Mouse (Mus musculus): Measurements from ENCODE around the gene Fbxl7. TPM values are rescaled to one million over a fixed set of nuclear protein-coding genes. Genes with fewer than 3 reads are reported as not detected.

The Fbxl7 gene
- polyA plus RNA-seq, 1 experiment from 2014 or later: 8.5 TPM

DNA sequence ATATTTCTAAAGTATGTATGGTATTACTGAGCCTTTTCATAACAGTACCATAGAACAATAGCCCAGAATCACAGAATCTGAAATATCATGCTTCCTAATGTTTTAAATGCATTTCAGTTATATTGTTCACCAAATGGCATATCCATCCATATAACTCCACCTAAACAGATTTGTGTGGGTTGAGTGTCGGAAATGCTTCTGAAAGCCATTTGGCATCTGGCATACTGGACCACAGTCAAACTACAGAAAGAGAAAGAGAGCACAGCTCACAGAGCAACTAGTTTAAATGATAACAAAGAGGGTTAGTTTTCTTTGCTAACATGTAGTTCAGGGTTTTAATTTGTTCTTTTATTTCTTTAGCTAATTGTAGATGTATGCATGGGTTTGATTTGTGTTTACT lies 57.0 kb downstream of the Fbxl7 start:
- peaks cover 4% of the 10 kb centered on the region; the same call in 1 of the 2 replicates for H3K4me1 ChIP-seq (ENCODE audit: control insufficient read depth, insufficient read depth, low read length)
- H3K9ac ChIP-seq (ENCODE audit: low read length): no peak overlapping the region
- no peaks in the 10 kb centered on the region for H3K36me3 ChIP-seq (ENCODE audit: control insufficient read depth, insufficient read depth)
- no peak overlapping the region for H3K4me3 ChIP-seq (ENCODE audit: low read length)
- H3K27me3 ChIP-seq (ENCODE audit: control insufficient read depth, insufficient read depth, low read length): no peaks in the 10 kb centered on the region
- H3K4me2 ChIP-seq (ENCODE audit: low read depth, low read length): no peak overlapping the region
- no peak overlapping the region for H3K27ac ChIP-seq (ENCODE audit: low read length)
- no peak for ATAC-seq (replicated peaks; ENCODE audit: extremely low read depth, insufficient read depth, low FRiP score)
- no peaks in the 10 kb centered on the region for H3K9me3 ChIP-seq (replicated peaks; ENCODE audit: control insufficient read depth, low read length)
- 85% methylated on average over 1 of the region's 1 CpGs for WGBS

DNA sequence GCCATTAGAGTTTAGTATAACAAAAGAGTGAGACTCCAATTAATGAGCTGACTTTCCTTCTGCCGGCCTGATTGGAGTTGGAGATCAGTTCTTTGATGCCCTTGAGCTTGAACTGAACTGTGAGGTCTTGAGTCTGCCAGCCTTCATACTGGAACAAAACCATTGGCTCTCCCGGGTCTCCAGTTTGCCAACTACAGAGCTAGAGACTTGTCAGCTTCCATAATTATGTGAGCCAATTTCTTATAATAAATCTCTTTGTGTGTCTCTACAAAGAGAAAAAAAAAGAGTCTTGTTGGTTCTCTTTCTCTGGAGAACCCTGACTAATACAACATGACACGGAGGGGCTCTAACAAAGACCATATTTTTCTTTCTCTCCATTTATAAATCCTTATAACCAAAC lies 58.2 kb downstream of the Fbxl7 start:
- no peaks in the 10 kb centered on the region for H3K27me3 ChIP-seq (ENCODE audit: control insufficient read depth, insufficient read depth, low read length)
- H3K9ac ChIP-seq (ENCODE audit: low read length): no peak overlapping the region
- no peak overlapping the region for H3K27ac ChIP-seq (ENCODE audit: low read length)
- peaks cover 4% of the 10 kb centered on the region; the same call in 1 of the 2 replicates for H3K4me1 ChIP-seq (ENCODE audit: control insufficient read depth, insufficient read depth, low read length)
- no peaks in the 10 kb centered on the region for H3K36me3 ChIP-seq (ENCODE audit: control insufficient read depth, insufficient read depth)
- H3K9me3 ChIP-seq (replicated peaks; ENCODE audit: control insufficient read depth, low read length): no peaks in the 10 kb centered on the region
- no peak for ATAC-seq (replicated peaks; ENCODE audit: extremely low read depth, insufficient read depth, low FRiP score)
- no peak overlapping the region for H3K4me2 ChIP-seq (ENCODE audit: low read depth, low read length)
- 75% methylated on average over 3 of the region's 3 CpGs for WGBS
- no peak overlapping the region for H3K4me3 ChIP-seq (ENCODE audit: low read length)

DNA sequence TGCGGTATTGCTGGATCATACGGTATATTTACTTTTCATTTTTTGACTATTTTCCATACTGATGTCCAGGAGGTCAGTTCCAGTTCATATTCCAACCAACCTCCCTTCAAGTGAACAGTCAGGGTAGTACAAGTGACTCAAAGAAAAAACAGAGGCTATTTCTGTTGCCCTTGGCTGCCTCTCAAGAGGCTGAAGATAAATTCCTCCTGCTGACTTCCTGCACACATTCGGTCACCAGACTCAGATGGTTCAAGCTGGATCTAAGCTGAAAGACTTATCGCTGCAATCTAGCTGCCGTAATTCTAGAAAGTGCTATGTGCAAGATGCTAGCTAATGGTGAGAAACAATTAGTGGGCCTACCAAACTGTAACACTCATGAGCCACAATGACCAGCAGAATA lies 61.0 kb downstream of the Fbxl7 start:
- 49% methylated on average over 5 of the region's 5 CpGs for WGBS
- ATAC-seq (replicated peaks; ENCODE audit: extremely low read depth, insufficient read depth, low FRiP score): no peak; the same call in 1 of the 2 replicates
- no peak overlapping the region for H3K9ac ChIP-seq (ENCODE audit: low read length)
- peaks cover 4% of the 10 kb centered on the region; the same call in 1 of the 2 replicates for H3K4me1 ChIP-seq (ENCODE audit: control insufficient read depth, insufficient read depth, low read length)
- H3K9me3 ChIP-seq (replicated peaks; ENCODE audit: control insufficient read depth, low read length): no peaks in the 10 kb centered on the region
- no peak overlapping the region for H3K4me3 ChIP-seq (ENCODE audit: low read length)
- H3K36me3 ChIP-seq (ENCODE audit: control insufficient read depth, insufficient read depth): no peaks in the 10 kb centered on the region
- no peak overlapping the region for H3K27ac ChIP-seq (ENCODE audit: low read length)
- H3K4me2 ChIP-seq (ENCODE audit: low read depth, low read length): no peak overlapping the region
- H3K27me3 ChIP-seq (ENCODE audit: control insufficient read depth, insufficient read depth, low read length): no peaks in the 10 kb centered on the region

DNA sequence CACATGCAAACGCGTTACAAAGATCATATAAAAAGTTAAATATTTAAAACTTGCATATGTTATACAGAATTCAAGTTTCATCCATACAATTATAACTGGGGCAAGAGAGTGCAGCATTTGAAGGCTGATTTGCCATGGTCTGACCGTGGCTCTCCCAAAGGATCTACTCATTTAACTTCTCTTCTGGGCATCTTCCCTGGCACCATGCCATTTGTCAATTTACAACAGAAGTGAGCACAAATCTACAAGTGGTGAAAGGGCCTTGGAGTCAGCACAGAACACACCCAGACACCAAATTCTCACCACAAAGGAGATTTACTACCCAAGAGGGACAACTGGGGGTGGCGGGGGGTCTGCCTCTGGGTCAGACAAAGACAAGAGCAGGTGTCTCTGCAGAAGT lies 64.2 kb downstream of the Fbxl7 start:
- no peaks in the 10 kb centered on the region for H3K27me3 ChIP-seq (ENCODE audit: control insufficient read depth, insufficient read depth, low read length)
- H3K4me2 ChIP-seq (ENCODE audit: low read depth, low read length): no peak overlapping the region
- no peaks in the 10 kb centered on the region for H3K36me3 ChIP-seq (ENCODE audit: control insufficient read depth, insufficient read depth)
- H3K4me3 ChIP-seq (ENCODE audit: low read length): no peak overlapping the region
- peaks cover 4% of the 10 kb centered on the region; the same call in 1 of the 2 replicates for H3K4me1 ChIP-seq (ENCODE audit: control insufficient read depth, insufficient read depth, low read length)
- ATAC-seq (replicated peaks; ENCODE audit: extremely low read depth, insufficient read depth, low FRiP score): no peak
- no peaks in the 10 kb centered on the region for H3K9me3 ChIP-seq (replicated peaks; ENCODE audit: control insufficient read depth, low read length)
- 85% methylated on average over 4 of the region's 4 CpGs for WGBS
- H3K9ac ChIP-seq (ENCODE audit: low read length): no peak overlapping the region
- no peak overlapping the region for H3K27ac ChIP-seq (ENCODE audit: low read length)

DNA sequence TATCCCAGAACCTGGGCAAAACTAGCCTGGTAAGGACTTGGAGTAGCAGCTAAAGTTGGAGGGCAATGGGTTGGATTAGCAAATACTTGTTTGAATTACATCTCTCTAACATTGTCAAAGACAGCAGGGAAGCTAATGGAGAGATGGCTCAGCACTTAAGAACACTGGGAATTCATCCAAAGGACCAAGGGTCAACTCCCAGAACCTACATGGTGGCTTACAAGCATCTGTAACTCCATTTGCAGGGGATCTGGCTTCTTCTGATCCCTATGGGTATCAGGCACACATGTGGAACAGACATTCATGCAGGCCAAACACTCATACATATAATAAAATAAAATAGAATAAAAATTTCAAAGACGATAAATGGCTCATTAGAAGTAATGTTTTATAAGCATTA lies 78.4 kb downstream of the Fbxl7 start:
- WGBS: 93% methylated on average over 1 of the region's 1 CpGs
- H3K36me3 ChIP-seq (ENCODE audit: control insufficient read depth, insufficient read depth): no peaks in the 10 kb centered on the region
- no peak overlapping the region for H3K9ac ChIP-seq (ENCODE audit: low read length)
- no peak overlapping the region for H3K27ac ChIP-seq (ENCODE audit: low read length)
- no peak overlapping the region for H3K4me3 ChIP-seq (ENCODE audit: low read length)
- no peaks in the 10 kb centered on the region for H3K9me3 ChIP-seq (replicated peaks; ENCODE audit: control insufficient read depth, low read length)
- H3K27me3 ChIP-seq (ENCODE audit: control insufficient read depth, insufficient read depth, low read length): no peaks in the 10 kb centered on the region
- ATAC-seq (replicated peaks; ENCODE audit: extremely low read depth, insufficient read depth, low FRiP score): no peak
- H3K4me2 ChIP-seq (ENCODE audit: low read depth, low read length): no peak overlapping the region
- H3K4me1 ChIP-seq (ENCODE audit: control insufficient read depth, insufficient read depth, low read length): no peaks in the 10 kb centered on the region

DNA sequence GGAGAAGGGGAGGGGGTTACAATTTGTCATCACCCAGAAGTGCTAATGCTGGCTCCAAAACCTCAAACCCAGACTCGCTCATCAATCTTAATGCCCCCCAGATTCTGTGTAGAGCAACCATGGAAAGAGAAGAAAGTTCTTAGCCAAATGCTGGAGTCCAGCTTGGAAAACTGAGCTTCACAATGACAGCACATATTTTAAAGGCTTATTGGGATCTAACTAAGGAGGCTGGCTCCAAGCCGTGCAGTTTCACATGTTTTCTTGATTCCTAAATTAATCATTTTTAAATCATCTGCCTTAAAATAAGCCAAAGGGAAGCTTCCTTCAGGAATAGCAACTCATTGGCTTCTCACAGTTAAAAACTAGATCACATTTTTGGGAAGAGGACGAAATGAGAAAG lies 82.5 kb downstream of the Fbxl7 start:
- Histone ChIP-seq H3K27me3 (ENCODE audit: control insufficient read depth, insufficient read depth, low read length) (no peaks in the 10 kb centered on the region), H3K4me1 (ENCODE audit: control insufficient read depth, insufficient read depth, low read length) (no peaks in the 10 kb centered on the region), H3K4me2 (ENCODE audit: low read depth, low read length) (no peak overlapping the region), H3K4me3 (ENCODE audit: low read length) (no peak overlapping the region), H3K9ac (ENCODE audit: low read length) (no peak overlapping the region), H3K9me3 (replicated peaks; ENCODE audit: control insufficient read depth, low read length) (no peaks in the 10 kb centered on the region), H3K36me3 (ENCODE audit: control insufficient read depth, insufficient read depth) (no peaks in the 10 kb centered on the region), H3K27ac (ENCODE audit: low read length) (no peak overlapping the region)
- ATAC-seq (replicated peaks; ENCODE audit: extremely low read depth, insufficient read depth, low FRiP score): no peak
- 71% methylated on average over 3 of the region's 3 CpGs for WGBS

DNA sequence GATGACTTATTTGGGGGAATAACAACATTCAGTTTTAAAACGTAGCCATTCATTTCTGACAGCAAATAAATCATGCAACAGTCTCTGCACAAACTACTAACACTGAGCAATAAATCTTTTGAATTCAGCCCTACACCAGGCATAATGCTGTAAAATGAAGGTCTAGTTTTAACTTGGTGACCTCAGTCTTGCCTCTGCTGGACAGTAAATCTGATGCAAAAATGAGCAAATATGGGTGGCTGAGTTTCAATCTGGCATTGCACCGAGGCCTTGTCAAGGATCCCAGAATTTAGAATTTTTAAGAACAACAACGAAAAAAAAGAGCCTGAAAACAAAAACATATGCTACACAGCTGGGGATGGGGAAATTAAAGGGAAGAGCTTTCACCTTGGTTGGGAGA lies 85.8 kb downstream of the Fbxl7 start:
- no peak for ATAC-seq (replicated peaks; ENCODE audit: extremely low read depth, insufficient read depth, low FRiP score)
- H3K4me3 ChIP-seq (ENCODE audit: low read length): no peak overlapping the region
- no peak overlapping the region for H3K27ac ChIP-seq (ENCODE audit: low read length)
- H3K9me3 ChIP-seq (replicated peaks; ENCODE audit: control insufficient read depth, low read length): no peaks in the 10 kb centered on the region
- no peaks in the 10 kb centered on the region for H3K27me3 ChIP-seq (ENCODE audit: control insufficient read depth, insufficient read depth, low read length)
- no peak overlapping the region for H3K9ac ChIP-seq (ENCODE audit: low read length)
- H3K4me2 ChIP-seq (ENCODE audit: low read depth, low read length): no peak overlapping the region
- no peaks in the 10 kb centered on the region for H3K4me1 ChIP-seq (ENCODE audit: control insufficient read depth, insufficient read depth, low read length)
- 81% methylated on average over 3 of the region's 3 CpGs for WGBS
- no peaks in the 10 kb centered on the region for H3K36me3 ChIP-seq (ENCODE audit: control insufficient read depth, insufficient read depth)

DNA sequence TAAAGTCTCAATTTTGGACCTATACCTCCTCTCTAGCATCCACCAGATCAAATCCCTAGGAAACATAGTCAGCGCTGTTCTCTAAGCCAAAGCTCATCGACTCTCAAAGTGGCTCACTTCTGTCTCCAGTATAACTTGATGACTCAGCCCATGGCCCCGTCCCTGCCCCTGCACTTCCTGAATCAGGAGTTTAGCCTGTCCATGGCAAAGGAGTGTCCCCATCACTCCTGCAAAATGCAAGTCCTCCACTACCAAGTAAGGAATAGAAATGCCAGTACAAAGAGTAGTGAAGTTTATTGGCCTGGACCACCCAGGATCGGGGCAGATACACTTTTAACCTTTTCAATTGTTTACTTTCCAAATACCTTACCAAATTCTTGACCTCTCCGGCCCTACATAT lies 91.3 kb downstream of the Fbxl7 start:
- no peaks in the 10 kb centered on the region for H3K4me1 ChIP-seq (ENCODE audit: control insufficient read depth, insufficient read depth, low read length)
- WGBS: 50% methylated on average over 5 of the region's 5 CpGs
- H3K27ac ChIP-seq (ENCODE audit: low read length): no peak overlapping the region
- H3K9ac ChIP-seq (ENCODE audit: low read length): no peak overlapping the region
- H3K27me3 ChIP-seq (ENCODE audit: control insufficient read depth, insufficient read depth, low read length): no peaks in the 10 kb centered on the region
- no peak for ATAC-seq (replicated peaks; ENCODE audit: extremely low read depth, insufficient read depth, low FRiP score)
- no peaks in the 10 kb centered on the region for H3K36me3 ChIP-seq (ENCODE audit: control insufficient read depth, insufficient read depth)
- no peak overlapping the region for H3K4me2 ChIP-seq (ENCODE audit: low read depth, low read length)
- H3K4me3 ChIP-seq (ENCODE audit: low read length): no peak overlapping the region
- H3K9me3 ChIP-seq (replicated peaks; ENCODE audit: control insufficient read depth, low read length): no peaks in the 10 kb centered on the region

DNA sequence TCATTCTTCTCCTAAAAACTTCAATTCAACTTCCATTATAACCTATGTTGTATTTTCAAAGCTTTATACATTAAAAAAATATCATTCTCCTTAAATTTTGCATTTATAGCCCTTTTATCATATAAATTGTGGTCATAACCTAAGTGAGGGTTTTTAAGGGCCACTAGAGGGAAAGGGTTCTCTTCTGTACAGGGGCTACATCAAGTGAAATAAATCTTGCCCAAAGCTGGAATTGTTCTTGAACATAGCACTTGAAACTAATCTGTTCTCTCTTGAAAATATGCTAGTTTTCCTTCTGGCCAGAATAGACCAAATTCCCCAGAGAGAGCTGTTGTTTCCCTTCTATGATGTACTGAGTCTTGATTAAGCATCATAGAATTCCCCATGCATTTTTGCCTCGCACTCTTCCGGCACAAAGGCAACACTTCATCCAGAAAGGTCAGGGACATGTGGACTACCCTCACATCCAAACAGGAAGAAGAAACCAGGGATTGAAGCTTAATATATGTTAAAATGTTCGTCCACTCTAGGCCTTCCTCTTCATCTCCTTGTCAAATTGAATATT lies 95.8 kb downstream of the Fbxl7 start:
- 0 out of 2 replicates have a peak, but pooled peaks cover 2% of the 10 kb centered on the region for H3K4me1 ChIP-seq (ENCODE audit: control insufficient read depth, insufficient read depth, low read length)
- WGBS: 72% methylated on average over 3 of the region's 3 CpGs
- no peak overlapping the region for H3K4me3 ChIP-seq (ENCODE audit: low read length)
- H3K4me2 ChIP-seq (ENCODE audit: low read depth, low read length): no peak overlapping the region
- no peaks in the 10 kb centered on the region for H3K27me3 ChIP-seq (ENCODE audit: control insufficient read depth, insufficient read depth, low read length)
- no peak for ATAC-seq (replicated peaks; ENCODE audit: extremely low read depth, insufficient read depth, low FRiP score)
- H3K27ac ChIP-seq (ENCODE audit: low read length): no peak overlapping the region
- H3K9ac ChIP-seq (ENCODE audit: low read length): no peak overlapping the region
- H3K9me3 ChIP-seq (replicated peaks; ENCODE audit: control insufficient read depth, low read length): no peaks in the 10 kb centered on the region
- no peaks in the 10 kb centered on the region for H3K36me3 ChIP-seq (ENCODE audit: control insufficient read depth, insufficient read depth)

All from heart, embryonic 16.5 days (tissue).